Mouse (Mus musculus) stomach, postnatal 0 days (tissue): ENCODE measurements around the gene Rin2.

Experiments used
- CTCF ChIP-seq: IDR thresholded peaks from 2 replicates; pipeline ENCODE4 v1.5.1; 2016; ENCODE audit warnings: antibody characterized with exemption, low read depth, mild to moderate bottlenecking, moderate library complexity
- EP300 ChIP-seq: optimal IDR thresholded peaks from 2 replicates; pipeline ENCODE3; 2016; ENCODE audit warnings: antibody characterized with exemption

- no peak for TF ChIP-seq CTCF
- TF ChIP-seq EP300: no peak
Observed at GRCm38 (mm10) chr2:145742795-145743710, 68.0 kb downstream of the Rin2 start.
